8 mouse cellular contexts compared by ENCODE assay signal in genomic region chr5:114461238-114461637, GRCm38 (mm10). TPM values are rescaled to one million over a fixed set of nuclear protein-coding genes. Genes with fewer than 3 reads are reported as not detected.
DNase-seq lines count a peak whose midpoint lies in the region; TF ChIP-seq lines count a peak whose summit lies in the region.

No protein-coding gene starts in this region.

- TF ChIP-seq CTCF in kidney, adult 2 months (conservative IDR thresholded peaks at IDR 0.05; ENCODE audit: insufficient read depth, insufficient read length, low read depth, low read length) = peak; percentile 84

- intact Hi-C loops in gastrocnemius, postnatal 36 days (cut with DNase I) = loop anchor here (1.0 to 5.0 kb wide), 2 partner anchors 111 to 147 kb away; no protein-coding TSS in a partner anchor

- H3K9me3 ChIP-seq in limb, embryonic 10.5 days (replicated peaks) = no peaks in the 10 kb centered on the region

- no peak overlapping the region for H3K4me2 ChIP-seq in myocyte (ENCODE audit: low read depth)

- no peak overlapping the region for H3K27ac ChIP-seq in kidney, adult 2 months (ENCODE audit: insufficient read depth, low read depth, low read length)
- peak overlapping the region; percentile 47 for H3K27ac ChIP-seq in limb, embryonic 10.5 days

- no peaks in the 10 kb centered on the region for H3K36me3 ChIP-seq in kidney, adult 2 months (ENCODE audit: control insufficient read depth, insufficient read depth, low read length)
- H3K36me3 ChIP-seq in limb, embryonic 10.5 days = peaks cover 4% of the 10 kb centered on the region; the same call in 1 of the 2 replicates
- H3K36me3 ChIP-seq in myocyte (ENCODE audit: control insufficient read depth, insufficient read depth) = peaks cover 3% of the 10 kb centered on the region

- TF ChIP-seq POLR2A in kidney, adult 2 months (IDR thresholded peaks at IDR 0.05; ENCODE audit: low read depth, low read length) = no peak
- TF ChIP-seq POLR2A in myocyte (IDR thresholded peaks at IDR 0.05; ENCODE audit: insufficient read length, low read depth) = no peak

- H3K79me2 ChIP-seq in myocyte (ENCODE audit: control insufficient read depth, insufficient read depth) = no peaks in the 10 kb centered on the region

- no peak overlapping the region for H3ac ChIP-seq in myocyte (ENCODE audit: control insufficient read depth, insufficient read length)

- no peaks in the 10 kb centered on the region for H3K4me1 ChIP-seq in kidney, adult 2 months (ENCODE audit: control insufficient read depth, insufficient read depth, low read length)
- peaks cover 52% of the 10 kb centered on the region for H3K4me1 ChIP-seq in limb, embryonic 10.5 days

- peak; percentile 61 for DNase-seq in 3134 (ENCODE audit: extremely low read depth, insufficient read length, low spot score)
- DNase-seq in adrenal gland, adult 2 months = peak; percentile 86
- DNase-seq in embryo, embryonic 11.5 days (ENCODE audit: low read depth, low spot score) = peak; percentile 74
- peak; percentile 65 to 78 for DNase-seq in gastrocnemius, postnatal 36 days
- DNase-seq in kidney, adult 2 months = peak; percentile 77
- peak; percentile 91 for DNase-seq in limb, embryonic 10.5 days (ENCODE audit: low spot score)
- DNase-seq in spleen, postnatal 36 days (ENCODE audit: low spot score in 2 of 2) = peak; percentile 69 to 73

- WGBS in kidney, adult 2 months = 6% methylated on average over 7 of the region's 7 CpGs
- WGBS in limb, embryonic 10.5 days = 2% methylated on average over 7 of the region's 7 CpGs

- H3K27me3 ChIP-seq in kidney, adult 2 months (replicated peaks; ENCODE audit: control insufficient read depth, insufficient read depth, low read length) = no peaks in the 10 kb centered on the region
- H3K27me3 ChIP-seq in limb, embryonic 10.5 days (ENCODE audit: low read depth, poor library complexity, severe bottlenecking) = peaks cover 25% of the 10 kb centered on the region; the same call in 1 of the 2 replicates
- H3K27me3 ChIP-seq in myocyte (ENCODE audit: control insufficient read depth, insufficient read depth, insufficient read length) = peaks cover 21% of the 10 kb centered on the region

- no peak overlapping the region for H3K4me3 ChIP-seq in kidney, adult 2 months (ENCODE audit: insufficient read depth, low read depth, low read length)
- no peak overlapping the region for H3K4me3 ChIP-seq in limb, embryonic 10.5 days
- H3K4me3 ChIP-seq in myocyte = no peak overlapping the region

TF ChIP-seq in myocyte, 11 proteins besides CTCF, POLR2A, EP300 and RAD21:
- peak in 1 of 3 experiments; percentile 48 for TF ChIP-seq MYOG (IDR thresholded peaks at IDR 0.05; ENCODE audit: control insufficient read depth in 1 of 3, insufficient read depth in 1 of 3, insufficient read length in 2 of 3, low read depth in 2 of 3)
- TF ChIP-seq TCF3 (IDR thresholded peaks at IDR 0.05; ENCODE audit: insufficient read length, low read depth) = no peak
- TF ChIP-seq MYOD1 (IDR thresholded peaks at IDR 0.05; ENCODE audit: control insufficient read depth in 1 of 3, insufficient read length in 2 of 3, low read depth in 2 of 3) = peak in 2 of 3 experiments; percentile 21 to 55
TF ChIP-seq in myocyte: peak in this region for 2.

RNA-seq across cellular contexts. Expression of gene Mvk, which starts 17.2 kb away (rescaled TPM):
- 10 to 100 TPM; 32.6 to 34.0 TPM for total RNA-seq in adrenal gland, adult 2 months (2021)
- polyA plus RNA-seq in adrenal gland, adult 2 months (2012; rRNA removed) = 60.4 and 73.3 TPM in 2 replicates
- 1 to 10 TPM; 8.3 to 9.4 TPM for total RNA-seq in gastrocnemius, postnatal 36 days (2021)
- 25.2 and 27.0 TPM in 2 replicates for polyA plus RNA-seq in kidney, adult 2 months (2012; rRNA removed)
- 50.6 and 55.2 TPM in 2 replicates for polyA plus RNA-seq in limb, embryonic 10.5 days (2016; fragmentation: Nextera tagmentation; extraction: Ambion mirVana)
- 56.6 TPM for polyA plus RNA-seq in myocyte (2012; fragmentation: generic; extraction: Trizol)

RNA-seq across cellular contexts. Expression of gene Mmab, which starts 17.4 kb away (rescaled TPM):
- 10 to 100 TPM; 21.2 to 23.1 TPM for total RNA-seq in adrenal gland, adult 2 months (2021)
- 27.4 and 37.4 TPM in 2 replicates for polyA plus RNA-seq in adrenal gland, adult 2 months (2012; rRNA removed)
- total RNA-seq in gastrocnemius, postnatal 36 days (2021) = 10 to 100 TPM; 10.9 to 13.4 TPM
- 16.9 and 18.7 TPM in 2 replicates for polyA plus RNA-seq in kidney, adult 2 months (2012; rRNA removed)
- 29.3 and 34.7 TPM in 2 replicates for polyA plus RNA-seq in limb, embryonic 10.5 days (2016; fragmentation: Nextera tagmentation; extraction: Ambion mirVana)
- 19.9 TPM for polyA plus RNA-seq in myocyte (2012; fragmentation: generic; extraction: Trizol)
